Mouse (Mus musculus): ENCODE results near the gene Anapc11. TPM values are rescaled to one million over a fixed set of nuclear protein-coding genes. Genes with fewer than 3 reads are reported as not detected.
A peak's percentile ranks its signal among the peaks of the same experiment; 100 is the strongest.

Anapc11 gene
- polyA plus RNA-seq, 1 experiment from 2014 or later: 192 TPM

- under 1% methylated on average over 47 of the region's 53 CpGs for WGBS
- H3K4me3 ChIP-seq: peak overlapping the region; percentile 99
- H3K4me2 ChIP-seq: peak overlapping the region; percentile 99
- ATAC-seq (ENCODE audit: low read depth): peak; percentile 85
- peak overlapping the region; percentile 87 for H3K27ac ChIP-seq (replicated peaks)
- no peaks in the 10 kb centered on the region for H3K27me3 ChIP-seq
- no peaks in the 10 kb centered on the region for H3K9me3 ChIP-seq
- H3K9ac ChIP-seq: peak overlapping the region; percentile 89
- H3K4me1 ChIP-seq (replicated peaks): peaks cover 26% of the 10 kb centered on the region
- H3K36me3 ChIP-seq: peaks cover 66% of the 10 kb centered on the region
Observed at GRCm38 (mm10) chr11:120624680-120625111, 26.5 kb downstream of the Anapc11 start.

- peaks cover 60% of the 10 kb centered on the region for H3K36me3 ChIP-seq
- H3K4me1 ChIP-seq (replicated peaks): peaks cover 32% of the 10 kb centered on the region
- peak within 1 kb of the TSS; percentile 87 for H3K27ac ChIP-seq (replicated peaks)
- H3K4me3 ChIP-seq: peak within 1 kb of the TSS; percentile 99
- peak; percentile 45 for ATAC-seq (ENCODE audit: low read depth)
- WGBS: 17% methylated on average over 5 of the region's 5 CpGs
- peak within 1 kb of the TSS; percentile 89 for H3K9ac ChIP-seq
- no peaks in the 10 kb centered on the region for H3K27me3 ChIP-seq
- H3K9me3 ChIP-seq: no peaks in the 10 kb centered on the region
- peak within 1 kb of the TSS; percentile 99 for H3K4me2 ChIP-seq
Observed at GRCm38 (mm10) chr11:120625152-120625775, 27.0 kb downstream of the Anapc11 start, which contains the start of gene Sirt7. Sirt7 (minus strand) TSS chr11:120625240.

DNA sequence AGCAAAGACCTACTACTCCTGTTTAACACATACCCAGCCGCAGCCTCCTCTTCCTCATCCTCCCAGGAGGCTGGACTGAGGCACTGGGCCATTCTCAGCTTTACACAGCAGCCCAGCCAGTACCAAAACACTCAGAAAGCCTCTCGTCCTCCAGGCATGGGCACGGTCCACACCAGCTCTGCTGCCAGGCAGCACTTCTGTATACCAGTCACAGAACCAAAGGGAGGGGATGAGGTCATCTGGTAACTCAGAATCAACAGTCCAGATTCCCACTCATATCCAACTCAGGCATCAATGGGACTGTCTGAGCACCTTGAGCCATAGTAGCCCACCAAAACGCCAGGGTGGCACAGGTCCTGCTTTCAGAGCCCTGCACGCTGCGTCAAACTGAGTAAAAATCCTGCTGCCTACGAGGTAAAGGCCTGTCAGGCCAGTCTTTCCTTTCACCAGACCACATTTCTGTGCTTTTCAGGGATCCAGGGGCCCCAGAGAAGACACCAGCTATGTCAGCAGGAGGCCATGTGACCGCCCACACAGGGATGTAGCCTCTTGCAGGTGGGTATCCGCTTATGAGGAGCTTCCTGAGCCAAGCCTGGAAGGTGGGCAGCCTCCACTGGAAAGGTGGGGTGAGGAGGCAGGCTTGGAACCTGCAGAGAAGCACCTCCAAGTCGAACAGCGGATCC is 28.7 kb downstream of the Anapc11 start:
- H3K4me2 ChIP-seq: no peak overlapping the region
- peaks cover 48% of the 10 kb centered on the region for H3K4me1 ChIP-seq (replicated peaks)
- 91% methylated on average over 11 of the region's 11 CpGs for WGBS
- H3K27me3 ChIP-seq: no peaks in the 10 kb centered on the region
- H3K4me3 ChIP-seq: no peak overlapping the region
- H3K27ac ChIP-seq (replicated peaks): no peak overlapping the region
- no peak overlapping the region for H3K9ac ChIP-seq
- no peaks in the 10 kb centered on the region for H3K9me3 ChIP-seq
- ATAC-seq (ENCODE audit: low read depth): no peak
- peaks cover 43% of the 10 kb centered on the region for H3K36me3 ChIP-seq

GRCm38 (mm10) chr11:120627468-120628300 is 29.5 kb downstream of the Anapc11 start:
- Histone ChIP-seq H3K4me2 (no peak overlapping the region), H3K36me3 (peaks cover 36% of the 10 kb centered on the region), H3K9ac (no peak overlapping the region), H3K27ac (replicated peaks) (no peak overlapping the region), H3K9me3 (no peaks in the 10 kb centered on the region), H3K4me3 (no peak overlapping the region), H3K27me3 (no peaks in the 10 kb centered on the region), H3K4me1 (replicated peaks) (peaks cover 56% of the 10 kb centered on the region)
- no peak for ATAC-seq (ENCODE audit: low read depth)
- 81% methylated on average over 22 of the region's 22 CpGs for WGBS

DNA sequence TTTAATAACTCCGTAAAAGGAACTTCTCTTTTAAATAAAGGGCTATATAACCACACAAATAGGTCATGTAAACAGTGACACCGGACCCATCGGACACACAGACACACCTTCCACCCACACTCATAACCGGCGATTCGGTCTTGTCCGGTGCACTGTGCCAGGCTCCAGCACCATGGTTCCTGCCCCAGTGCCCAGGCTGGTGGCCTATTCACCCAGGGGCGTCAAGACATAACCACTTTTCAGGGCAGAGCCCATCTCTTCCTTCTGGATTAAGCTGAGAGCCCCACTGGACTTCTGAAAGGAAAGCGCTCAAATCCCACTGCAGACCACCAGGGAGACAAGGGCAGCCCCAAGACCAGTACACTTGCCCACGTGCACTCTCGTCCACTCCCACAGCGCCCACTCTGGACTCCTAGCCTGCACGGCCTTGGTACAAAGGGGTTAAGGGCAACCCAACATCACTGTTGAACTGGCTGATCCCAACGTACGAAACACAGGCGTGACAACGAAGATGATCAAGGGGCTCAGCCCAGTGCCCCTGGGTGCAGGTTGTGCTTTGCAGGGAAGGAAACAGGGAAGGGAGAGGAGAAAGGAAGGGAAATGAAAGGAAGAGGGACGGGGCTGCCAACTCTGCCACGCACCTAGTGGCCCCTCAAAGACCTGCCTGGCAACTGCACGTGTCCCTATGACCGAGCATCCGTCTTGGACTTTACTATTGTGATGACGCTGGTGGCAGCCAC is 30.6 kb downstream of the Anapc11 start:
- no peaks in the 10 kb centered on the region for H3K9me3 ChIP-seq
- 0 out of 2 replicates have a peak overlapping the region, but pooled peaks have one; percentile 35 for H3K4me2 ChIP-seq
- no peak overlapping the region for H3K4me3 ChIP-seq
- no peak overlapping the region for H3K27ac ChIP-seq (replicated peaks)
- no peak overlapping the region for H3K9ac ChIP-seq
- peaks cover 50% of the 10 kb centered on the region for H3K4me1 ChIP-seq (replicated peaks)
- ATAC-seq (ENCODE audit: low read depth): no peak
- no peaks in the 10 kb centered on the region for H3K27me3 ChIP-seq
- 96% methylated on average over 23 of the region's 23 CpGs for WGBS
- peaks cover 28% of the 10 kb centered on the region for H3K36me3 ChIP-seq

DNA sequence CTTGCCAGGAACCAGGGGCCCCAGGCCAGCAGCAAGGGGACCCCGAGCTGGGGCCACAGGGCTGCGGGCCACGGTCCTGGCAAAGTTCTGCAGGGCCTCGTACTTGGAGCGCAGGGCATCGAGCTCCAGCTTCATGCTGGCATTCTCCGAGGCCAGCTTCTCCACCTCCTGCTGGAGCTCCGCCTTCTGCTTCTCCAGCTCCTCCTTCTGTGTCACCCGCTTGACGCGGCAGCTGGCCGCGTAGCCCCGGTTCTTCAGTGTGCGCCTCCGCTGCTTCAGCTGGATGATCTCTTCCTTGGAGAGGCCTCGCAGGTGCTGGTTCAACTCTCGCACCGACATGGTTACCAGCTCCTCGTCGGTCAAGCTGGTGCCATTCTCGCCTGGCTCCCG is 31.1 kb downstream of the Anapc11 start:
- no peak for ATAC-seq (ENCODE audit: low read depth)
- H3K4me2 ChIP-seq: peak overlapping the region; percentile 35; the same call in 1 of the 2 replicates
- H3K9me3 ChIP-seq: no peaks in the 10 kb centered on the region
- H3K9ac ChIP-seq: no peak overlapping the region
- H3K27me3 ChIP-seq: no peaks in the 10 kb centered on the region
- H3K4me3 ChIP-seq: peak overlapping the region; percentile 4; the same call in 1 of the 2 replicates
- H3K4me1 ChIP-seq (replicated peaks): peaks cover 45% of the 10 kb centered on the region
- H3K36me3 ChIP-seq: peaks cover 28% of the 10 kb centered on the region
- H3K27ac ChIP-seq (replicated peaks): peak overlapping the region; percentile 47; the same call in 1 of the 2 replicates
- WGBS: 79% methylated on average over 23 of the region's 23 CpGs

GRCm38 (mm10) chr11:120629911-120630310 is 31.7 kb downstream of the Anapc11 start:
- 30% methylated on average over 7 of the region's 7 CpGs for WGBS
- peak overlapping the region; percentile 35 for H3K4me2 ChIP-seq
- peaks cover 44% of the 10 kb centered on the region for H3K4me1 ChIP-seq (replicated peaks)
- ATAC-seq (ENCODE audit: low read depth): no peak
- peak overlapping the region; percentile 4 for H3K4me3 ChIP-seq
- peak overlapping the region; percentile 96 for H3K9ac ChIP-seq
- peak overlapping the region; percentile 47 for H3K27ac ChIP-seq (replicated peaks)
- H3K36me3 ChIP-seq: peaks cover 28% of the 10 kb centered on the region
- no peaks in the 10 kb centered on the region for H3K9me3 ChIP-seq
- H3K27me3 ChIP-seq: no peaks in the 10 kb centered on the region

DNA sequence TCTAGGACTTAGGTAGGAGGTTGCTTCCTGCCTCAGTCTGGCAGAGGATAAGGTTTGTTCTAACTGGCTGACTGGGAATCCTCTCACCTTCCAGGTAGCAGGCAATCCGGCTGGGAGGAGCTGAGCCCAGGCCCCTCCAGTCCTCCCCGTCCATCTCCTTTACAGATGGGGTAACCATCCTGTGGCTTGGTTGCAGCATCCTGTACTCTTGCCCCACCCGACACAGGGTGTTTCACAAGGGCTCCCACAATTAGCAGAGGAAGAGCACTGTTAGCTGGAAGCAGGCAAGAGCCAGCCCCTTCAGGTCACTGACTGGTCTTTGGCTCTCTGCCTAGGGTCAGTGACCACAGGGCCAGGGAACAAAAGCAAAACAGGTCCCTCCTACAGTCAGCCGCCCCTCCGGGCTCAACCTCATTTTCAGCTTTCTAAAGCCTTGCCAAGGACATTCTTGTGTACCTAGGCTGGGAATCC is 32.2 kb downstream of the Anapc11 start:
- Histone ChIP-seq H3K9ac (peak overlapping the region; percentile 96), H3K36me3 (peaks cover 28% of the 10 kb centered on the region), H3K9me3 (no peaks in the 10 kb centered on the region), H3K27ac (replicated peaks) (peak overlapping the region; percentile 47), H3K4me1 (replicated peaks) (peaks cover 39% of the 10 kb centered on the region), H3K4me2 (peak overlapping the region; percentile 35), H3K27me3 (no peaks in the 10 kb centered on the region), H3K4me3 (peak overlapping the region; percentile 4; the same call in 1 of the 2 replicates)
- WGBS: 43% methylated on average over 5 of the region's 5 CpGs
- no peak for ATAC-seq (ENCODE audit: low read depth)

- Histone ChIP-seq H3K27me3 (no peaks in the 10 kb centered on the region), H3K4me3 (peak overlapping the region; percentile 92), H3K4me2 (peak overlapping the region; percentile 95), H3K9ac (peak overlapping the region; percentile 96), H3K9me3 (no peaks in the 10 kb centered on the region), H3K27ac (replicated peaks) (peak overlapping the region; percentile 47; the same call in 1 of the 2 replicates), H3K36me3 (peaks cover 28% of the 10 kb centered on the region), H3K4me1 (replicated peaks) (peaks cover 35% of the 10 kb centered on the region)
- 65% methylated on average over 7 of the region's 7 CpGs for WGBS
- ATAC-seq (ENCODE audit: low read depth): no peak
Observed at GRCm38 (mm10) chr11:120630881-120631725, 32.9 kb downstream of the Anapc11 start.

GRCm38 (mm10) chr11:120631726-120632448 is 33.7 kb downstream of the Anapc11 start:
- no peak for ATAC-seq (ENCODE audit: low read depth)
- WGBS: 66% methylated on average over 4 of the region's 4 CpGs

More at GRCm38 (mm10) chr11:120631726-120632448, 33.7 kb downstream of the Anapc11 start:
- H3K4me2 ChIP-seq: peak overlapping the region; percentile 95
- peak overlapping the region; percentile 92 for H3K4me3 ChIP-seq
- H3K9ac ChIP-seq: peak overlapping the region; percentile 96
- H3K36me3 ChIP-seq: peaks cover 24% of the 10 kb centered on the region
- H3K27me3 ChIP-seq: no peaks in the 10 kb centered on the region
- peaks cover 35% of the 10 kb centered on the region for H3K4me1 ChIP-seq (replicated peaks)
- no peaks in the 10 kb centered on the region for H3K9me3 ChIP-seq
- peak overlapping the region; percentile 88 for H3K27ac ChIP-seq (replicated peaks)

Data from neural tube, embryonic 13.5 days (tissue).